Mouse (Mus musculus) ES-E14 (cell line): ENCODE results near the gene Cd80.

Source experiments
- CHD2 ChIP-seq: IDR thresholded peaks from 2 replicates; pipeline ENCODE4 v1.6.1; 2014; ENCODE audit warnings: mild to moderate bottlenecking, low read depth, low read length, inconsistent platforms
- HCFC1 ChIP-seq: IDR thresholded peaks from 2 replicates; pipeline ENCODE4 v1.6.1; 2012; ENCODE audit warnings: low read length, inconsistent platforms, borderline replicate concordance; ENCODE audit not compliant: insufficient read depth

GRCm38 (mm10) chr16:38432498-38433425, 22.6 kb upstream of the Cd80 start, which contains the start of gene Pla1a:
- TF ChIP-seq CHD2, result no peak
- TF ChIP-seq HCFC1, result no peak
